Mouse (Mus musculus) forebrain, embryonic 11.5 days (tissue): ENCODE measurements around the gene Chd5. TPM values are rescaled to one million over a fixed set of nuclear protein-coding genes. Genes with fewer than 3 reads are reported as not detected.

Source experiments
- ATAC-seq: fragments of 200-750 bp; cut with Nextera tagmentation; replicated peaks from 2 replicates; pipeline ENCODE4 v1.8.0; 2017; ENCODE audit warnings: moderate TSS enrichment; ENCODE audit not compliant: low FRiP score
- DNase-seq: peaks from one replicate; pipeline ENCODE4 v3.0.0-alpha.2; 2017; ENCODE audit warnings: low spot score
- H3K27ac ChIP-seq: fragments of 300-500 bp; sonication (generic); 2 replicates; pipeline ENCODE4 v1.5.1; 2014; ENCODE audit warnings: low read depth, low read length
- H3K27me3 ChIP-seq: fragments of 300-500 bp; sonication (generic); 2 replicates; pipeline ENCODE4 v1.6.1; 2014; ENCODE audit warnings: mild to moderate bottlenecking, low read length, mixed read lengths; ENCODE audit not compliant: control insufficient read depth, insufficient read depth
- H3K36me3 ChIP-seq: fragments of 300-500 bp; sonication (generic); 2 replicates; pipeline ENCODE4 v1.6.1; 2014; ENCODE audit warnings: mild to moderate bottlenecking, low read length, moderate library complexity, mixed read lengths; ENCODE audit not compliant: control insufficient read depth, insufficient read depth
- H3K4me1 ChIP-seq: fragments of 300-500 bp; sonication (generic); replicated peaks from 2 replicates; pipeline ENCODE4 v1.6.1; 2014; ENCODE audit warnings: low read length, mixed read lengths; ENCODE audit not compliant: control insufficient read depth, insufficient read depth
- H3K4me2 ChIP-seq: fragments of 300-500 bp; sonication (generic); 2 replicates; pipeline ENCODE4 v1.6.1; 2014; ENCODE audit warnings: low read depth, mild to moderate bottlenecking, low read length, moderate library complexity, mixed read lengths; ENCODE audit not compliant: severe bottlenecking
- H3K4me3 ChIP-seq: fragments of 300-500 bp; sonication (generic); 2 replicates; pipeline ENCODE4 v1.5.1; 2014; ENCODE audit warnings: low read depth, low read length
- H3K9ac ChIP-seq: fragments of 300-500 bp; sonication (generic); 2 replicates; pipeline ENCODE4 v1.6.1; 2014; ENCODE audit warnings: low read length
- H3K9me3 ChIP-seq: fragments of 300-500 bp; sonication (generic); 2 replicates; pipeline ENCODE4 v1.6.1; 2016; ENCODE audit warnings: low read length, mixed read lengths; ENCODE audit not compliant: control insufficient read depth
- WGBS: fragments of 180-500 bp; shearing (Covaris S2); extraction: QIAGEN DNeasy Blood & Tissue Kit; methylation state at CpG from one replicate; pipeline ENCODE4 v1.1.7; 2014; 5-methylcytosine and 5-hydroxymethylcytosine counted together
- polyA plus RNA-seq: library from polyadenylated mRNA; unstranded; fragments of >200 nt; fragmentation: Nextera tagmentation; extraction: Ambion mirVana; gene quantifications from 2 replicates; pipeline ENCODE4 v1.2.1, GENCODE M21; 2014

Gene Chd5
- polyA plus RNA-seq, 1 experiment from 2014 or later: 1.5 TPM

DNA sequence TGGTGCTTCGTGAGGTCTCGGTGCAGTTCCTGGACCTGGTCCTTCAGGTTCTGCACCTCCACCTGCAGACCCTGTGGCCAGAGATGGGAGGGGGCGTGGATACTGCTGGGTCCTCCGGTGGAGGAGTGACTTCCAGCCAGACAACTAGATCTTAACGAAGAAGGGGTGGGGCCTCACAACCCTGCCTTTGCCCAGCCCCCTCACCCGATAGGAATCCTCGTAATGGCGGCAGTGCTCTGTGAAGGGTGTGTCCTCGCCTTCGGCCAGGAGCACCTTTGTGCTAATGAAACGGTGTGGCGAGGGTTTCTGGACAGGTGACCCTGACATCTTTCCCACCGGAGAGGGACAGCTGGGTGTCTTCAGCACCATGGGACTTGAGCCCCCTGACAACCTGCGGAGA, 26.3 kb upstream of the Chd5 start:
- Histone ChIP-seq H3K9ac (no peak overlapping the region), H3K36me3 (no peaks in the 10 kb centered on the region), H3K27me3 (peaks cover 62% of the 10 kb centered on the region), H3K4me3 (no peak overlapping the region), H3K9me3 (no peaks in the 10 kb centered on the region), H3K4me2 (no peak overlapping the region), H3K27ac (no peak overlapping the region), H3K4me1 (peaks cover 11% of the 10 kb centered on the region; the same call in 1 of the 2 replicates)
- 3% methylated on average over 14 of the region's 14 CpGs for WGBS
- DNase-seq (no peak), ATAC-seq (no peak)

DNA sequence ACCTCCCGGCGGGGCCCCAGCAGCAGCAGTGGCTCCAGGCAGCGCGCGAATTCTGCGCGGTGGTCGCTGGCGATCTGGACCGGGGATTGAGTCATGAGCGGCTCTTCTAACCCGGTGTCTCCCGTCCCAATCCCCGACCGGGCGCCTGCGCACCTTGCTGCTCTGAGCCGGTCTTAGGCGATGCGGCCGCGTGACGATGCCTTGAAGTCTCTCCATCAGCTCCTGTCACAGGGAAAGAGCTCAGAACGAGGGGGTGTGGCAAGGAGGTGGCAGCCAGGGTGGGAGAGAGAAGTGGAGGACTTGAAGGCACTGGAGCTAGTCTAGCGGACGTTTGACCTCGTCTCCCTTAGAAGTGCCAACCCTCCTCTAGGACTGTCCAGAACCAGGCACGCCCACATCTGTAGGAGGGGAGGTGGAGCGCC, 25.2 kb upstream of the Chd5 start:
- Histone ChIP-seq H3K27me3 (peaks cover 73% of the 10 kb centered on the region), H3K4me1 (peaks cover 11% of the 10 kb centered on the region; the same call in 1 of the 2 replicates), H3K9ac (no peak overlapping the region; the same call in 1 of the 2 replicates), H3K36me3 (no peaks in the 10 kb centered on the region), H3K27ac (no peak overlapping the region), H3K9me3 (no peaks in the 10 kb centered on the region), H3K4me2 (peak overlapping the region; percentile 49), H3K4me3 (peak overlapping the region; percentile 21)
- ATAC-seq: peak; percentile 28; the same call in 1 of the 2 replicates
- peak; percentile 74 for DNase-seq
- under 1% methylated on average over 29 of the region's 29 CpGs for WGBS

DNA sequence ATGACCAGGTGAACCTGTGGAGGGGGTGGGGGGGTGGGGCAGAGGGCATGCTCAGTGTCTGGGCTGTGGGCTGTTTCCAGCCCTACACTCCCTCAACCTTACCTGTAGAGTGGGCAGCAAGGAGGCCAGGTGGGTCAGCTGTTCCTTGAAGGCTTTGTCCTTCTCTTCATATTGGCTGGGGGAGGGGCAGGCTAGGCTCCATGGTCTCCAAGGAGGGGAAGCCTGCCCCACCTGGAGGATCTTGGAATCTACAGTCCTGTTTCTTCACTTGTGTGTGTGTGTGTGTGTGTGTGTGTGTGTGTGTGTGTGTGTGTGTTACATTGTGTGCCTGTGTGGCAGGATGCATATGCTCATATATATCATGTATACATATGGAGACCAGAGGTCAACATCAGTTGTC, 24.5 kb upstream of the Chd5 start:
- H3K4me1 ChIP-seq: peaks cover 11% of the 10 kb centered on the region; the same call in 1 of the 2 replicates
- no peak overlapping the region for H3K27ac ChIP-seq
- H3K4me3 ChIP-seq: no peak overlapping the region
- no peak for ATAC-seq
- DNase-seq: no peak
- no peak overlapping the region for H3K4me2 ChIP-seq
- H3K9ac ChIP-seq: no peak overlapping the region
- H3K36me3 ChIP-seq: no peaks in the 10 kb centered on the region
- no peaks in the 10 kb centered on the region for H3K9me3 ChIP-seq
- H3K27me3 ChIP-seq: peaks cover 75% of the 10 kb centered on the region

DNA sequence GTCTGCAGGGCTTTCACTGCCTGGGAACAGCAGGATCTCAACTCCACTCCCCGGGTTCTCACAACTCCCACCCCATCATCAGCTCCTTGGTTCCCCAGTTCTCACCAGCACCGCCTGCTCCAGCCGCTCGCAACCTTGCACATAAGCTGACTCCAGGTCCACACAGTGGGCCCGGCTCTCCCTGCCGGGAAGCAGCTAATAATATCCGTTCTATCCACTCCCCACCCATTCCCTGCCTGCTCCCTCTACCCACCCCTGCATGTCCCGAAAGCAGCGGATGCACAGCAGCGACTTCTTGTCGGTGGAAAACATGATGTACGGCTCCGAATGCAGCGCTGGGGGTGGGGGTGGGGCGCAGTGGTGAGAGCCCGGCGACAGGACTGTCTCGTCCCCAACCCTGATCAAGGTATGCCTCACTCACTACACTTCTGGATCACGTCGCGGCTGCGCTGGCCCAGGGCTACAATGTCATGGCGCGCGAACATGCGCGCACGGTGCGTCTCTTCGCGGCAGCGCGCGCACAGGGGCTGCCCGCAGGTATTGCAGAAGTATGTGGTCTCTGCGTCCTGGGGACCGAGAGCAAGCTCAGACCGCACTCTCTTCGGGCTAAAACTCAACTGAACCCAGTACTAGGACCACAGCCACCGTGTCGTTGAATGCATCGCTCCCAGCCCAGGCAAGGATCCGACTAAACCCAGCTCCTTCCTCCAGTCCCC, 22.8 kb upstream of the Chd5 start:
- H3K9ac ChIP-seq: no peak overlapping the region

DNA sequence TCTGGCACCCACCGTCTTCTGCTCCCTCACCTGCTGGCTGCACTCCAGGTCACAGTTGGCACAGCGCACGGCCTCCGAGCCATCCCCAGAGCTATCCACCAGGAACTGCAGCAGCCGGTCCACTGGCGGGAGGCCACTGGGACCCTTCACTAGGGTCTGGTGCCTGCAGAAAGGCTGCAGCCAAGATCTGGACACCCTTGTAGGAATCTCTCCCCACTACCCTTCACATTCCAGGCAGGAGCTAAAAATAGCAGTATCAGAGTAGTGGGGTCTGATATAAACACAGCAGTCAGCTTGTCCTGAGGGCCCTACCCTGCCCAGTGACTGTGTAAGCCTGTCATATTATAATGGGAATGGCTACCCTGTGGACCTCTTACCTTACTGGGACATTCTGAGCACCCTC, 20.8 kb upstream of the Chd5 start:
- Histone ChIP-seq H3K36me3 (no peaks in the 10 kb centered on the region), H3K9me3 (no peaks in the 10 kb centered on the region), H3K4me2 (no peak overlapping the region), H3K27ac (no peak overlapping the region), H3K4me3 (no peak overlapping the region), H3K27me3 (peaks cover 58% of the 10 kb centered on the region), H3K9ac (no peak overlapping the region), H3K4me1 (peaks cover 7% of the 10 kb centered on the region; the same call in 1 of the 2 replicates)
- 85% methylated on average over 6 of the region's 6 CpGs for WGBS
- DNase-seq (no peak), ATAC-seq (no peak)

More for the DNA sequence above, 22.8 kb upstream of the Chd5 start:
- Histone ChIP-seq H3K4me3 (no peak overlapping the region; the same call in 1 of the 2 replicates), H3K9me3 (no peaks in the 10 kb centered on the region), H3K4me1 (peaks cover 11% of the 10 kb centered on the region; the same call in 1 of the 2 replicates), H3K27ac (no peak overlapping the region), H3K4me2 (0 out of 2 replicates have a peak overlapping the region, but pooled peaks have one; percentile 26), H3K27me3 (peaks cover 75% of the 10 kb centered on the region), H3K36me3 (no peaks in the 10 kb centered on the region)
- WGBS: under 1% methylated on average over 43 of the region's 43 CpGs
- DNase-seq (no peak), ATAC-seq (no peak)

DNA sequence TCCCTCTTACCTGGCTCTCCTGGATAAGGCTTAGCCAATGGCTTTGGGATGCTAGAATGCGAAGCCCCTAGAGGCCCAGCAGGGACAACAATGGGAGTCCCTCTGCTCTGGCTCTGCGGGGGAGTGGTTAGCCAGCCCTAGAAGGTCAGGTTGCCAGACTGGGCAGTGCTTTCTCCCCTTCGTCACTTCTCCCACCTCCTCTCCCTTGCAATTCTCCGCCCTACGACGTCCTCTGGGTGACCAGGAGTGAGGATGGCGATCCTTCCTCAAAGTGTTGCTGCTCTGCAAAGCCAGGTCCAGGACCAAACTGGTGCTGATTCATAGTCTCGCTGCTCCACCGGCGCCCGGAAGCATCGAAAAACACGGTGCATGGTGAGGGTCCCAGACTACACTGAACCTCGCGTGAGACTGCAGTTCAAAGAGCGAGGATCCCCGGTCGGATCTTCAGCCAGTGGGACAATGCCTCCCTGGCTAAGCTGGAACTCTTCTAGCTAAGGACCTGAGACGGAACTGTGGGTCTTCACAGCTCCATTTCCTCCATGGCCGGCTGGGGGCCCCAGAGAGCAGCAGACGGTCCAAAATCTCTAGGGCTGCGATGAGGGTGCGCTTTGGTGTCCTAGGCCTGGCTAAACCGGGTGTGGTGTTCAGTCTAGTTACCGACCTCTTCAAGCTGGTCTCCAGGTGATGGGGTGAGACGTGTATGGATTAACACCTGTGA, 19.8 kb upstream of the Chd5 start, which contains the start of gene Rnf207:
TSS of gene Rnf207 (minus strand) at position 477 of the 718 bp plus-strand sequence.
- Histone ChIP-seq H3K4me1 (no peaks in the 10 kb centered on the region; the same call in 1 of the 2 replicates), H3K9me3 (no peaks in the 10 kb centered on the region), H3K36me3 (no peaks in the 10 kb centered on the region), H3K4me2 (peak within 1 kb of the TSS; percentile 38; the same call in 1 of the 2 replicates), H3K27ac (no peak within 1 kb of the TSS), H3K4me3 (0 out of 2 replicates have a peak within 1 kb of the TSS, but pooled peaks have one; percentile 7), H3K27me3 (peaks cover 47% of the 10 kb centered on the region), H3K9ac (peak within 1 kb of the TSS; percentile 41)
- 2% methylated on average over 26 of the region's 26 CpGs for WGBS
- peak; percentile 74 for DNase-seq
- no peak for ATAC-seq

DNA sequence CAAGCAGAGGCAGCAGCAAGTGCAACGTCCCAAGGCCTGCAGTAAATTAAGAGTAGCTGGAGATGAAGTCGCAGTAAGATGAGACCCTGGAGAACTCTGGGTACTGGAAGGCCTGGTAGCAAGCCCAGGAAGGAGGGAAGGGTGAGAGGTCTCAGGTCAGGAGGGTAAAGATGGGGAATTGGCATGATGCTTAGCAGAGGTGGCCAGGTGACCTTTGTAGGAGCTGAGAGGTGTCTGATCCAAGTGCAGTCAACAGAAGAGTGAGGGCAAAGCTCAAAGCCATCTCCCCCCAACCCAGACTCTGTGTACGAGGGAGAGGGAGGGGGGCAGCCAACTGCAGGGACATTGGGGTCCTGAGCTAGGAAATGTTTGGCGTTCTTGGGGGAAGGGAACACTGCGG, 17.0 kb upstream of the Chd5 start:
- no peak overlapping the region for H3K27ac ChIP-seq
- no peaks in the 10 kb centered on the region for H3K9me3 ChIP-seq
- H3K27me3 ChIP-seq: peaks cover 19% of the 10 kb centered on the region
- H3K36me3 ChIP-seq: no peaks in the 10 kb centered on the region
- no peak overlapping the region for H3K4me2 ChIP-seq
- DNase-seq (no peak), ATAC-seq (no peak)
- H3K9ac ChIP-seq: no peak overlapping the region
- H3K4me3 ChIP-seq: no peak overlapping the region
- 61% methylated on average over 5 of the region's 5 CpGs for WGBS
- peaks cover under 1% of the 10 kb centered on the region; the same call in 1 of the 2 replicates for H3K4me1 ChIP-seq

DNA sequence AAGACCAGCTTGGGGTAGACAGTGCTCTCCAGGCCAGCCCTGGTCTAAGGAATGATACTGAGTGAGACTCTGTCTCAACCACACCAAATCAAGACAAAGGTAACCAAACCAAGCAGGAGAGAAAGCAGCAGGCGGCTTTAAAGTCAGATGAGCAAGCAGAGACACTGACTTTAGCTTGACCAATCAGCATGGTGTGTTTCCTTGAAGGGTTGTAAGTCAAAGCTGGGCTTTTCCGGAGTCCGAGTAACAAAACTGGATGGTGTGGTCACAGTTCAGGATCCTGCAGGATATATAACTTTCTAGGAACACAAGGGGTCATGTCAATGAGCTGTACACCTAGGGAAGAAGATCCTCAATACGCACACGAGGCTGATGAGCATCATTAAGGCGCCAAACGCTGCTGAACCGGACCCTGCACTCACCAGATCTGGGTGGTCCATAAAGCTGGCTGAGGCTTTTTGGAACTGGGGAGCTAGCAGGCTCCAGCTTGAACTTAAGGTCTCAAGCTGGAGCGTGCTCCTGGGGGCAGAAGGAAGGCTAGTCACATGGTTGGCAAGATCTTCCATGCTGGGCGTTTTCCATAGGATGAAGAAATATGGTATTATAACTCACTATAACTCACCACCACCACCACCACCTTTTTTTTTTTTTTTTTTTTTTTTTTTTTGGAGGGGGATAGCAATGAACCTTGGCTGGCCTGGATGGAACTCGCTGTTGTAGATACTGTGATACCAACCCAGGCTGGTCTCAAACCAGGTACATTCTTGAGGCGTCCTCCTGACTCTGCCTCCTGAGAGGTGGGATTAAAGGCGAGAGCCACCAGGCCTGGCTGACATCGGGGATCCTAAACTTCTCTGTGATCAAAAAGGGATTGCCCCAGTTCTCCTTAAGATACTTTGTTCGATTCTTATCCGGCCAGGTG, 13.5 kb upstream of the Chd5 start:
- peak; percentile 34 for ATAC-seq
- no peaks in the 10 kb centered on the region for H3K27me3 ChIP-seq
- peaks cover 4% of the 10 kb centered on the region; the same call in 1 of the 2 replicates for H3K4me1 ChIP-seq
- H3K27ac ChIP-seq: no peak overlapping the region
- peaks cover 2% of the 10 kb centered on the region; the same call in 1 of the 2 replicates for H3K36me3 ChIP-seq
- peak overlapping the region; percentile 19; the same call in 1 of the 2 replicates for H3K4me2 ChIP-seq
- H3K9me3 ChIP-seq: no peaks in the 10 kb centered on the region
- 60% methylated on average over 16 of the region's 16 CpGs for WGBS
- no peak for DNase-seq
- no peak overlapping the region; the same call in 1 of the 2 replicates for H3K9ac ChIP-seq
- H3K4me3 ChIP-seq: peak overlapping the region; percentile 72
